Mouse (Mus musculus): ENCODE data around the gene Snrnp25. TPM values are rescaled to one million over a fixed set of nuclear protein-coding genes. Genes with fewer than 3 reads are reported as not detected.

Gene Snrnp25
- polyA plus RNA-seq, 1 experiment from 2014 or later: 34.5 TPM

- Histone ChIP-seq H3K4me1 (replicated peaks) (peaks cover 27% of the 10 kb centered on the region), H3K9me3 (replicated peaks) (no peaks in the 10 kb centered on the region), H3K27ac (no peak overlapping the region), H3K27me3 (no peaks in the 10 kb centered on the region), H3K9ac (no peak overlapping the region), H3K4me3 (no peak overlapping the region), H3K4me2 (no peak overlapping the region), H3K36me3 (peaks cover 42% of the 10 kb centered on the region)
- ATAC-seq (replicated peaks; ENCODE audit: insufficient number of reproducible peaks, insufficient read depth, low FRiP score, low read depth): no peak
- 28% methylated on average over 8 of the region's 8 CpGs for WGBS
These were observed 11.6 kb downstream of the Snrnp25 start for GRCm38 (mm10) chr11:32216851-32217250.

GRCm38 (mm10) chr11:32218501-32219050 is 13.4 kb downstream of the Snrnp25 start:
- H3K27me3 ChIP-seq: no peaks in the 10 kb centered on the region
- H3K9me3 ChIP-seq (replicated peaks): no peaks in the 10 kb centered on the region
- H3K4me2 ChIP-seq: no peak overlapping the region
- ATAC-seq (replicated peaks; ENCODE audit: insufficient number of reproducible peaks, insufficient read depth, low FRiP score, low read depth): no peak
- H3K4me3 ChIP-seq: no peak overlapping the region
- WGBS: 67% methylated on average over 6 of the region's 6 CpGs
- H3K27ac ChIP-seq: no peak overlapping the region
- H3K4me1 ChIP-seq (replicated peaks): peaks cover 40% of the 10 kb centered on the region
- H3K9ac ChIP-seq: no peak overlapping the region
- H3K36me3 ChIP-seq: peaks cover 24% of the 10 kb centered on the region

- Histone ChIP-seq H3K27ac (no peak overlapping the region), H3K36me3 (peaks cover 17% of the 10 kb centered on the region), H3K4me3 (no peak overlapping the region), H3K9ac (no peak overlapping the region), H3K27me3 (no peaks in the 10 kb centered on the region), H3K4me1 (replicated peaks) (peaks cover 47% of the 10 kb centered on the region), H3K4me2 (no peak overlapping the region), H3K9me3 (replicated peaks) (no peaks in the 10 kb centered on the region)
- 86% methylated on average over 10 of the region's 10 CpGs for WGBS
- no peak for ATAC-seq (replicated peaks; ENCODE audit: insufficient number of reproducible peaks, insufficient read depth, low FRiP score, low read depth)
These were observed 14.1 kb downstream of the Snrnp25 start for GRCm38 (mm10) chr11:32219287-32219686.

- WGBS: 32% methylated on average over 10 of the region's 10 CpGs
- Histone ChIP-seq H3K9me3 (replicated peaks) (no peaks in the 10 kb centered on the region), H3K4me2 (peak overlapping the region; percentile 88), H3K27ac (peak overlapping the region; percentile 92), H3K9ac (peak overlapping the region; percentile 88), H3K27me3 (no peaks in the 10 kb centered on the region), H3K36me3 (0 out of 2 replicates have a peak, but pooled peaks cover 4% of the 10 kb centered on the region), H3K4me3 (peak overlapping the region; percentile 81), H3K4me1 (replicated peaks) (peaks cover 61% of the 10 kb centered on the region)
- ATAC-seq (replicated peaks; ENCODE audit: insufficient number of reproducible peaks, insufficient read depth, low FRiP score, low read depth): no peak
These were observed 15.5 kb downstream of the Snrnp25 start for GRCm38 (mm10) chr11:32220607-32221224.

- Histone ChIP-seq H3K4me2 (peak overlapping the region; percentile 88), H3K9me3 (replicated peaks) (no peaks in the 10 kb centered on the region), H3K4me1 (replicated peaks) (peaks cover 66% of the 10 kb centered on the region), H3K9ac (peak overlapping the region; percentile 88), H3K27ac (peak overlapping the region; percentile 92), H3K36me3 (no peaks in the 10 kb centered on the region), H3K27me3 (no peaks in the 10 kb centered on the region), H3K4me3 (peak overlapping the region; percentile 81)
- WGBS: under 1% methylated on average over 38 of the region's 46 CpGs
- peak; percentile 47 for ATAC-seq (replicated peaks; ENCODE audit: insufficient number of reproducible peaks, insufficient read depth, low FRiP score, low read depth)
These were observed 16.2 kb downstream of the Snrnp25 start for GRCm38 (mm10) chr11:32221225-32221950.

GRCm38 (mm10) chr11:32221951-32222409 is 16.8 kb downstream of the Snrnp25 start, which contains the start of gene Rhbdf1:
Gene Rhbdf1, minus strand, starts transcription at chr11:32222300.
- WGBS: under 1% methylated on average over 40 of the region's 72 CpGs
- peak; percentile 57 for ATAC-seq (replicated peaks; ENCODE audit: insufficient number of reproducible peaks, insufficient read depth, low FRiP score, low read depth)

GRCm38 (mm10) chr11:32222570-32223194 is 17.5 kb downstream of the Snrnp25 start:
- H3K36me3 ChIP-seq: no peaks in the 10 kb centered on the region
- H3K9ac ChIP-seq: peak overlapping the region; percentile 88
- peak overlapping the region; percentile 92 for H3K27ac ChIP-seq
- ATAC-seq (replicated peaks; ENCODE audit: insufficient number of reproducible peaks, insufficient read depth, low FRiP score, low read depth): no peak
- WGBS: 11% methylated on average over 21 of the region's 21 CpGs
- peak overlapping the region; percentile 81 for H3K4me3 ChIP-seq
- peaks cover 74% of the 10 kb centered on the region for H3K4me1 ChIP-seq (replicated peaks)
- H3K9me3 ChIP-seq (replicated peaks): no peaks in the 10 kb centered on the region
- peak overlapping the region; percentile 88 for H3K4me2 ChIP-seq
- no peaks in the 10 kb centered on the region for H3K27me3 ChIP-seq

More at GRCm38 (mm10) chr11:32221951-32222409, 16.8 kb downstream of the Snrnp25 start, which contains the start of gene Rhbdf1:
- H3K9ac ChIP-seq: peak within 1 kb of the TSS; percentile 88
- H3K4me1 ChIP-seq (replicated peaks): peaks cover 71% of the 10 kb centered on the region
- H3K9me3 ChIP-seq (replicated peaks): no peaks in the 10 kb centered on the region
- no peaks in the 10 kb centered on the region for H3K36me3 ChIP-seq
- peak within 1 kb of the TSS; percentile 92 for H3K27ac ChIP-seq
- H3K4me3 ChIP-seq: peak within 1 kb of the TSS; percentile 81
- H3K4me2 ChIP-seq: peak within 1 kb of the TSS; percentile 88
- H3K27me3 ChIP-seq: no peaks in the 10 kb centered on the region

GRCm38 (mm10) chr11:32223297-32223967 is 18.2 kb downstream of the Snrnp25 start:
- Histone ChIP-seq H3K9ac (no peak overlapping the region), H3K4me2 (peak overlapping the region; percentile 88; the same call in 1 of the 2 replicates), H3K9me3 (replicated peaks) (no peaks in the 10 kb centered on the region), H3K4me1 (replicated peaks) (peaks cover 74% of the 10 kb centered on the region), H3K36me3 (no peaks in the 10 kb centered on the region), H3K27ac (peak overlapping the region; percentile 92), H3K27me3 (no peaks in the 10 kb centered on the region), H3K4me3 (no peak overlapping the region)
- ATAC-seq (replicated peaks; ENCODE audit: insufficient number of reproducible peaks, insufficient read depth, low FRiP score, low read depth): no peak
- WGBS: 67% methylated on average over 4 of the region's 4 CpGs

- Histone ChIP-seq H3K4me3 (no peak overlapping the region), H3K36me3 (0 out of 2 replicates have a peak, but pooled peaks cover 4% of the 10 kb centered on the region), H3K9me3 (replicated peaks) (no peaks in the 10 kb centered on the region), H3K4me2 (peak overlapping the region; percentile 14; the same call in 1 of the 2 replicates), H3K4me1 (replicated peaks) (peaks cover 62% of the 10 kb centered on the region), H3K9ac (no peak overlapping the region), H3K27me3 (no peaks in the 10 kb centered on the region), H3K27ac (peak overlapping the region; percentile 88)
- peak; percentile 60 for ATAC-seq (replicated peaks; ENCODE audit: insufficient number of reproducible peaks, insufficient read depth, low FRiP score, low read depth)
- WGBS: 27% methylated on average over 4 of the region's 4 CpGs
These were observed 19.4 kb downstream of the Snrnp25 start for GRCm38 (mm10) chr11:32224468-32225139.

Data from heart, embryonic 15.5 days (tissue).